Mouse (Mus musculus) heart, adult 2 months (tissue): ENCODE data around the gene Exoc2.

ENCODE experiments used
- CTCF ChIP-seq: fragments of 200-600 bp; IDR thresholded peaks from 2 replicates; pipeline ENCODE4 v1.8.1; 2022; ENCODE audit warnings: antibody characterized with exemption, mild to moderate bottlenecking, moderate library complexity
- EP300 ChIP-seq: fragments of 200-500 bp; IDR thresholded peaks from 2 replicates; pipeline ENCODE4 v1.6.1; 2011; ENCODE audit warnings: low read depth, low read length, control low read depth; ENCODE audit not compliant: insufficient read depth

DNA sequence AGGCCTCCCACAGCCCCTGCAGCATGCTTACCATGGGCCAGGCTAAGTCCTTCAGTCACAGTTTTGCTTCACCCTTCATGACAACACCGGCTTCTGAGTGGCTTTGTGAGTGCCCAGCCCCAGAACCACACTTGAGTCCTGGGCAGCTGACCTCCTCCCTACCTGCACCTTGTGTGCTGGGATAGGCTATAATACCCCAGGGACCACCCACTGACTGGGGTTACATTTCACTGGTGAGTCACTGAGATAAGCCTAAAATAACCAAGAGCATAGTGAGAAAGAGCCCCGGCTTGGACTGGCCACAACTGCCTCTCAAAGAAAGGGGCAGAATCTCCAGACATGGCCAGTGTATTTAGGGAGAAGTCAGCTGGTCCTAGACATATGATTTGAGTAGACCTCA lies 192.0 kb downstream of the Exoc2 start:
- TF ChIP-seq EP300 (no peak), CTCF (no peak)
